Mouse (Mus musculus) forelimb bud, embryonic 11.5 days (tissue): ENCODE data around the gene Nckap5.
A peak's percentile ranks its signal among the peaks of the same experiment; 100 is the strongest.

Experiments used
- DNase-seq: peaks from one replicate; pipeline ENCODE4 v3.0.0-alpha.2; 2012; ENCODE audit warnings: low read depth, low spot score

The Nckap5 gene

GRCm38 (mm10) chr1:125910871-125911265, 919.7 kb downstream of the Nckap5 start:
- no peak for DNase-seq

- peak; percentile 54 for DNase-seq
These were observed 920.3 kb downstream of the Nckap5 start for GRCm38 (mm10) chr1:125910211-125910870.

- no peak for DNase-seq
These were observed 937.4 kb downstream of the Nckap5 start for GRCm38 (mm10) chr1:125893158-125893557.

- no peak for DNase-seq
These were observed 960.5 kb downstream of the Nckap5 start for GRCm38 (mm10) chr1:125870056-125870455.
